In the genomic region with DNA sequence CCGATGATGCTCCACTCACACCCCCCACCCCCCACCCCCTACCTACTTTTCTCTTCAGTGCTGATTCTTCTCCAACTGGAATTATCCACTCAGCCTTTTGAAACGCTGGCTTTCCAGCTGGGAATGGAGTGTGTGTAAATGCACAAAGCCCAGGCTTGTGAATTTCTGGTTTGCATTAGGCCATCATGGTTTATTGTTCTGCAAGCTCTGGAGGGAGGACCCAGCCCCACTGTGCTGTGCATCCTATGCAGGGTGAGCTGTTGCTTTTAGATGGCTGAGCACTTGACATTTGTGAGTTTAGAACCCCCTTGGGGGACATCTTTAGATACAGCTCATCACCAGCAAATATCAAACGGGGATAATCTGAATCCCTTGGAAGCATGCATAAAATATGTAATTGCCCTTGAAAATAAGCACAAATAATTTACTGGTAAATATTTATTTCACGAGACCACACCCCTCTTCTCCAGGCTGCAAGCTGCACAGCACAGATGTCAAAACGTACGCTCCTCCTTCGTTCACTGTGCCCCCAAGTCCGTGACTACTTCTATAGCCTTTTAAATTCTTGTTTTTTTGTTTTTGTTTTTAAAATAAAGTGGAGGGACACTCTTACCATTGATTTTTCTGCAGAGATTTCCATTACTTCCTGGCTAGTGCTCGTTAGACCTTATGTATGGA, we compare ENCODE assay signal across 10 mouse cellular contexts.
DNase-seq lines count a peak whose midpoint lies in the region; ATAC-seq and TF ChIP-seq lines count a peak whose summit lies in the region.
"Had no signal": no experiment of that assay in that cellular context is flagged by ENCODE, and none has a peak within 500 bp of the region (broad histone marks: within the 10 kb centered on the region; RNA-seq: fewer than 3 reads in every experiment).

No protein-coding gene starts in this region.

- H3K4me1 ChIP-seq in midbrain, embryonic 13.5 days (replicated peaks), result peaks cover 6% of the 10 kb centered on the region
- H3K4me1 ChIP-seq in midbrain, postnatal 0 days (ENCODE audit: insufficient read depth, low read length), result no peaks in the 10 kb centered on the region
- H3K4me1 ChIP-seq in embryonic fibroblast, embryonic 13.5 days (ENCODE audit: control insufficient read depth, insufficient read depth, low read length), result no peaks in the 10 kb centered on the region
- peaks cover 23% of the 10 kb centered on the region for H3K4me1 ChIP-seq in limb, embryonic 12.5 days (replicated peaks)
- H3K4me1 ChIP-seq: heart, embryonic 12.5 days had no signal

- H3K4me2 ChIP-seq in midbrain, embryonic 13.5 days (replicated peaks), result no peak overlapping the region
- H3K4me2 ChIP-seq in midbrain, postnatal 0 days (ENCODE audit: low read depth, low read length, poor library complexity, severe bottlenecking), result no peak overlapping the region
- H3K4me2 ChIP-seq in limb, embryonic 12.5 days, result peak overlapping the region; percentile 17; the same call in 1 of the 2 replicates
- H3K4me2 ChIP-seq: heart, embryonic 12.5 days had no signal

- ATAC-seq in midbrain, embryonic 13.5 days, result peak; percentile 53; the same call in 1 of the 2 replicates
- no peak for ATAC-seq in midbrain, postnatal 0 days (ENCODE audit: low FRiP score)
- peak; percentile 77; the same call in 1 of the 2 replicates for ATAC-seq in limb, embryonic 12.5 days (ENCODE audit: insufficient number of reproducible peaks, insufficient read depth, low FRiP score, low TSS enrichment, low read depth)
- no peak for ATAC-seq in frontal cortex, adult (ENCODE audit: low TSS enrichment)

- no peak for TF ChIP-seq POLR2A in embryonic fibroblast, embryonic 13.5 days (IDR thresholded peaks at IDR 0.05; ENCODE audit: low read depth, low read length)

- H3K9ac ChIP-seq in midbrain, embryonic 13.5 days (replicated peaks), result no peak overlapping the region
- no peak overlapping the region for H3K9ac ChIP-seq in midbrain, postnatal 0 days (replicated peaks; ENCODE audit: low read length, poor library complexity, severe bottlenecking)
- no peak overlapping the region for H3K9ac ChIP-seq in limb, embryonic 12.5 days (replicated peaks)
- H3K9ac ChIP-seq: heart, embryonic 12.5 days had no signal

- H3K9me3 ChIP-seq in midbrain, embryonic 13.5 days, result no peaks in the 10 kb centered on the region
- H3K9me3 ChIP-seq in midbrain, postnatal 0 days (ENCODE audit: low read length), result no peaks in the 10 kb centered on the region
- peaks cover 13% of the 10 kb centered on the region; the same call in 1 of the 2 replicates for H3K9me3 ChIP-seq in limb, embryonic 12.5 days

- H3K27me3 ChIP-seq in midbrain, embryonic 13.5 days, result no peaks in the 10 kb centered on the region
- H3K27me3 ChIP-seq in midbrain, postnatal 0 days (ENCODE audit: insufficient read depth, low read length), result no peaks in the 10 kb centered on the region
- no peaks in the 10 kb centered on the region for H3K27me3 ChIP-seq in limb, embryonic 12.5 days
- H3K27me3 ChIP-seq: heart, embryonic 12.5 days had no signal

- no peaks in the 10 kb centered on the region for H3K36me3 ChIP-seq in midbrain, embryonic 13.5 days
- no peaks in the 10 kb centered on the region for H3K36me3 ChIP-seq in midbrain, postnatal 0 days (ENCODE audit: insufficient read depth, low read length)
- H3K36me3 ChIP-seq in limb, embryonic 12.5 days, result no peaks in the 10 kb centered on the region
- H3K36me3 ChIP-seq: heart, embryonic 12.5 days had no signal

- H3K27ac ChIP-seq in midbrain, embryonic 13.5 days, result no peak overlapping the region
- H3K27ac ChIP-seq in midbrain, postnatal 0 days (ENCODE audit: low read depth, low read length), result no peak overlapping the region
- H3K27ac ChIP-seq in embryonic fibroblast, embryonic 13.5 days (ENCODE audit: insufficient read depth, low read length), result peak overlapping the region; percentile 17; the same call in 1 of the 2 replicates
- H3K27ac ChIP-seq in limb, embryonic 12.5 days, result peak overlapping the region; percentile 79

- WGBS in midbrain, embryonic 13.5 days, result 56% methylated on average over 9 of the region's 9 CpGs
- WGBS in midbrain, postnatal 0 days, result 52% methylated on average over 9 of the region's 9 CpGs
- 47% methylated on average over 9 of the region's 9 CpGs for WGBS in limb, embryonic 12.5 days

- no peak for TF ChIP-seq CTCF in midbrain, postnatal 0 days (IDR thresholded peaks at IDR 0.05)
- no peak for TF ChIP-seq CTCF in embryonic fibroblast, embryonic 13.5 days (IDR thresholded peaks at IDR 0.05; ENCODE audit: borderline replicate concordance, insufficient read depth, low read length)

- no peak overlapping the region for H3K4me3 ChIP-seq in midbrain, embryonic 13.5 days (replicated peaks)
- H3K4me3 ChIP-seq in midbrain, postnatal 0 days (ENCODE audit: low read depth, low read length), result no peak overlapping the region
- no peak overlapping the region for H3K4me3 ChIP-seq in embryonic fibroblast, embryonic 13.5 days (ENCODE audit: insufficient read depth, low read length)
- no peak overlapping the region for H3K4me3 ChIP-seq in limb, embryonic 12.5 days (replicated peaks)
- H3K4me3 ChIP-seq: heart, embryonic 12.5 days had no signal

- DNase-seq in midbrain, postnatal 0 days (ENCODE audit: low spot score), result no peak
- no peak for DNase-seq in frontal cortex, postnatal 14 days (ENCODE audit: low spot score in 2 of 2)
- no peak for DNase-seq in adrenal gland, postnatal 36 days
- DNase-seq: cerebellum, adult 8-10 months; gastrocnemius, postnatal 10 days had no signal

Comparison
In these comparisons a context has a peak if more than half of its experiments do, and no peak if none do; other contexts are left out.
1. ATAC-seq: peak in midbrain, embryonic 13.5 days (single experiment) and limb, embryonic 12.5 days (single experiment); none in midbrain, postnatal 0 days (single experiment) and frontal cortex, adult (single experiment).
2. H3K27ac ChIP-seq: peak in embryonic fibroblast, embryonic 13.5 days (single experiment) and limb, embryonic 12.5 days (single experiment); none in midbrain, embryonic 13.5 days (single experiment) and midbrain, postnatal 0 days (single experiment).